Mouse (Mus musculus): ENCODE data around the gene Olfr222. TPM values are rescaled to one million over a fixed set of nuclear protein-coding genes. Genes with fewer than 3 reads are reported as not detected.
"Not testable (repeated sequence)": the region's sequence is repeated elsewhere in the genome, so short reads cannot be mapped to it uniquely, and the experiment has no call there.

Gene Olfr222
- polyA plus RNA-seq (2014; fragmentation: Nextera tagmentation; extraction: Ambion mirVana): not detected in 2 replicates

GRCm38 (mm10) chr11:59576135-59576534 is at the start of gene Olfr222:
TSS of gene Olfr222 (minus strand) at chr11:59576235.
- H3K9me3 ChIP-seq (ENCODE audit: control insufficient read depth, low read length); H3K4me1 ChIP-seq (ENCODE audit: control insufficient read depth, insufficient read depth, low read length); H3K27me3 ChIP-seq (ENCODE audit: control insufficient read depth, insufficient read depth, low read length); DNase-seq; H3K4me3 ChIP-seq (replicated peaks; ENCODE audit: low read depth, low read length); H3K4me2 ChIP-seq (ENCODE audit: low read length); H3K9ac ChIP-seq (replicated peaks; ENCODE audit: low read length); H3K36me3 ChIP-seq (ENCODE audit: control insufficient read depth, insufficient read depth, low read length); H3K27ac ChIP-seq (replicated peaks; ENCODE audit: low read depth, low read length); ATAC-seq (ENCODE audit: low FRiP score, low TSS enrichment): not testable (repeated sequence)

GRCm38 (mm10) chr11:59624017-59624630 is 48.1 kb upstream of the Olfr222 start:
- Histone ChIP-seq H3K27ac (replicated peaks; ENCODE audit: low read depth, low read length) (no peak overlapping the region), H3K4me1 (ENCODE audit: control insufficient read depth, insufficient read depth, low read length) (no peaks in the 10 kb centered on the region), H3K9ac (replicated peaks; ENCODE audit: low read length) (no peak overlapping the region), H3K36me3 (ENCODE audit: control insufficient read depth, insufficient read depth, low read length) (no peaks in the 10 kb centered on the region), H3K27me3 (ENCODE audit: control insufficient read depth, insufficient read depth, low read length) (no peaks in the 10 kb centered on the region), H3K9me3 (ENCODE audit: control insufficient read depth, low read length) (no peaks in the 10 kb centered on the region), H3K4me2 (ENCODE audit: low read length) (no peak overlapping the region), H3K4me3 (replicated peaks; ENCODE audit: low read depth, low read length) (no peak overlapping the region)
- WGBS: 41% methylated on average over 6 of the region's 6 CpGs
- ATAC-seq (ENCODE audit: low FRiP score, low TSS enrichment): no peak
- peak; percentile 83 for DNase-seq

GRCm38 (mm10) chr11:59622214-59622613 is 46.2 kb upstream of the Olfr222 start:
- Histone ChIP-seq H3K36me3 (ENCODE audit: control insufficient read depth, insufficient read depth, low read length) (no peaks in the 10 kb centered on the region), H3K4me1 (ENCODE audit: control insufficient read depth, insufficient read depth, low read length) (no peaks in the 10 kb centered on the region), H3K27ac (replicated peaks; ENCODE audit: low read depth, low read length) (no peak overlapping the region), H3K9me3 (ENCODE audit: control insufficient read depth, low read length) (no peaks in the 10 kb centered on the region), H3K27me3 (ENCODE audit: control insufficient read depth, insufficient read depth, low read length) (no peaks in the 10 kb centered on the region), H3K9ac (replicated peaks; ENCODE audit: low read length) (no peak overlapping the region), H3K4me2 (ENCODE audit: low read length) (no peak overlapping the region), H3K4me3 (replicated peaks; ENCODE audit: low read depth, low read length) (no peak overlapping the region)
- 85% methylated on average over 3 of the region's 3 CpGs for WGBS
- no peak for ATAC-seq (ENCODE audit: low FRiP score, low TSS enrichment)
- no peak for DNase-seq

GRCm38 (mm10) chr11:59616986-59617385 is 41.0 kb upstream of the Olfr222 start:
- not testable (repeated sequence) for H3K27me3 ChIP-seq (ENCODE audit: control insufficient read depth, insufficient read depth, low read length); DNase-seq; H3K4me3 ChIP-seq (replicated peaks; ENCODE audit: low read depth, low read length); H3K9me3 ChIP-seq (ENCODE audit: control insufficient read depth, low read length); ATAC-seq (ENCODE audit: low FRiP score, low TSS enrichment); H3K27ac ChIP-seq (replicated peaks; ENCODE audit: low read depth, low read length); H3K9ac ChIP-seq (replicated peaks; ENCODE audit: low read length); H3K4me2 ChIP-seq (ENCODE audit: low read length); H3K4me1 ChIP-seq (ENCODE audit: control insufficient read depth, insufficient read depth, low read length); H3K36me3 ChIP-seq (ENCODE audit: control insufficient read depth, insufficient read depth, low read length)
- 94% methylated on average over 2 of the region's 2 CpGs for WGBS

GRCm38 (mm10) chr11:59614120-59614519 is 38.1 kb upstream of the Olfr222 start:
- no peaks in the 10 kb centered on the region for H3K27me3 ChIP-seq (ENCODE audit: control insufficient read depth, insufficient read depth, low read length)

GRCm38 (mm10) chr11:59611646-59612045 is 35.6 kb upstream of the Olfr222 start:
- H3K4me2 ChIP-seq (ENCODE audit: low read length): no peak overlapping the region
- H3K9me3 ChIP-seq (ENCODE audit: control insufficient read depth, low read length): no peaks in the 10 kb centered on the region
- ATAC-seq (ENCODE audit: low FRiP score, low TSS enrichment) (no peak), DNase-seq (no peak)
- no peaks in the 10 kb centered on the region for H3K36me3 ChIP-seq (ENCODE audit: control insufficient read depth, insufficient read depth, low read length)
- no peak overlapping the region for H3K4me3 ChIP-seq (replicated peaks; ENCODE audit: low read depth, low read length)
- H3K27ac ChIP-seq (replicated peaks; ENCODE audit: low read depth, low read length): no peak overlapping the region
- no peaks in the 10 kb centered on the region for H3K4me1 ChIP-seq (ENCODE audit: control insufficient read depth, insufficient read depth, low read length)
- WGBS: 84% methylated on average over 5 of the region's 5 CpGs
- no peak overlapping the region for H3K9ac ChIP-seq (replicated peaks; ENCODE audit: low read length)
- no peaks in the 10 kb centered on the region for H3K27me3 ChIP-seq (ENCODE audit: control insufficient read depth, insufficient read depth, low read length)

More at GRCm38 (mm10) chr11:59614120-59614519, 38.1 kb upstream of the Olfr222 start:
- H3K4me3 ChIP-seq (replicated peaks; ENCODE audit: low read depth, low read length): no peak overlapping the region
- DNase-seq (peak; percentile 49), ATAC-seq (ENCODE audit: low FRiP score, low TSS enrichment) (no peak)
- H3K36me3 ChIP-seq (ENCODE audit: control insufficient read depth, insufficient read depth, low read length): no peaks in the 10 kb centered on the region
- no peak overlapping the region for H3K27ac ChIP-seq (replicated peaks; ENCODE audit: low read depth, low read length)
- no peak overlapping the region for H3K9ac ChIP-seq (replicated peaks; ENCODE audit: low read length)
- WGBS: 71% methylated on average over 4 of the region's 4 CpGs
- no peaks in the 10 kb centered on the region for H3K9me3 ChIP-seq (ENCODE audit: control insufficient read depth, low read length)
- H3K4me2 ChIP-seq (ENCODE audit: low read length): no peak overlapping the region
- no peaks in the 10 kb centered on the region for H3K4me1 ChIP-seq (ENCODE audit: control insufficient read depth, insufficient read depth, low read length)

GRCm38 (mm10) chr11:59602287-59602686 is 26.3 kb upstream of the Olfr222 start:
- no peaks in the 10 kb centered on the region for H3K4me1 ChIP-seq (ENCODE audit: control insufficient read depth, insufficient read depth, low read length)
- H3K9me3 ChIP-seq (ENCODE audit: control insufficient read depth, low read length): no peaks in the 10 kb centered on the region
- WGBS: 78% methylated on average over 1 of the region's 1 CpGs
- no peaks in the 10 kb centered on the region for H3K27me3 ChIP-seq (ENCODE audit: control insufficient read depth, insufficient read depth, low read length)
- H3K9ac ChIP-seq (replicated peaks; ENCODE audit: low read length): no peak overlapping the region
- H3K27ac ChIP-seq (replicated peaks; ENCODE audit: low read depth, low read length): no peak overlapping the region
- no peak overlapping the region for H3K4me2 ChIP-seq (ENCODE audit: low read length)
- H3K4me3 ChIP-seq (replicated peaks; ENCODE audit: low read depth, low read length): no peak overlapping the region
- DNase-seq (no peak), ATAC-seq (ENCODE audit: low FRiP score, low TSS enrichment) (no peak)
- H3K36me3 ChIP-seq (ENCODE audit: control insufficient read depth, insufficient read depth, low read length): no peaks in the 10 kb centered on the region

GRCm38 (mm10) chr11:59600872-59601271 is 24.8 kb upstream of the Olfr222 start:
- Histone ChIP-seq H3K36me3 (ENCODE audit: control insufficient read depth, insufficient read depth, low read length) (no peaks in the 10 kb centered on the region), H3K27ac (replicated peaks; ENCODE audit: low read depth, low read length) (no peak overlapping the region), H3K27me3 (ENCODE audit: control insufficient read depth, insufficient read depth, low read length) (no peaks in the 10 kb centered on the region), H3K9me3 (ENCODE audit: control insufficient read depth, low read length) (no peaks in the 10 kb centered on the region), H3K4me2 (ENCODE audit: low read length) (no peak overlapping the region), H3K9ac (replicated peaks; ENCODE audit: low read length) (no peak overlapping the region), H3K4me1 (ENCODE audit: control insufficient read depth, insufficient read depth, low read length) (no peaks in the 10 kb centered on the region), H3K4me3 (replicated peaks; ENCODE audit: low read depth, low read length) (no peak overlapping the region)
- 92% methylated on average over 3 of the region's 3 CpGs for WGBS
- DNase-seq (no peak), ATAC-seq (ENCODE audit: low FRiP score, low TSS enrichment) (no peak)

GRCm38 (mm10) chr11:59599211-59599610 is 23.2 kb upstream of the Olfr222 start:
- no peak for ATAC-seq (ENCODE audit: low FRiP score, low TSS enrichment)
- Histone ChIP-seq H3K27ac (replicated peaks; ENCODE audit: low read depth, low read length) (no peak overlapping the region), H3K9ac (replicated peaks; ENCODE audit: low read length) (no peak overlapping the region), H3K9me3 (ENCODE audit: control insufficient read depth, low read length) (no peaks in the 10 kb centered on the region), H3K36me3 (ENCODE audit: control insufficient read depth, insufficient read depth, low read length) (no peaks in the 10 kb centered on the region), H3K4me1 (ENCODE audit: control insufficient read depth, insufficient read depth, low read length) (no peaks in the 10 kb centered on the region), H3K27me3 (ENCODE audit: control insufficient read depth, insufficient read depth, low read length) (no peaks in the 10 kb centered on the region), H3K4me3 (replicated peaks; ENCODE audit: low read depth, low read length) (no peak overlapping the region), H3K4me2 (ENCODE audit: low read length) (no peak overlapping the region)
- no peak for DNase-seq
- WGBS: 82% methylated on average over 7 of the region's 7 CpGs
